Mouse (Mus musculus) stomach, adult 2 months (tissue): ENCODE measurements around the gene Tradd. TPM values are rescaled to one million over a fixed set of nuclear protein-coding genes. Genes with fewer than 3 reads are reported as not detected.

Source experiments
- polyA plus RNA-seq: library from polyadenylated mRNA; depleted of rRNA; stranded (reverse); fragments of >200 nt; gene quantifications from 2 replicates; pipeline ENCODE4 v1.2.3, GENCODE M21; 2012; rRNA removed

Gene Tradd
- 19.5 and 27.4 TPM in 2 replicates for polyA plus RNA-seq

GRCm38 (mm10) chr8:105264024-105264982 is at the start of gene Tradd, which contains the start of gene Fbxl8:
Gene Tradd, minus strand, starts transcription at chr8:105264609.
Gene Fbxl8, plus strand, starts transcription at chr8:105264648.

GRCm38 (mm10) chr8:105305211-105306145 is 41.1 kb upstream of the Tradd start, which contains the start of gene Elmo3:
Gene Elmo3, plus strand, starts transcription at chr8:105305601.

GRCm38 (mm10) chr8:105297511-105298192 is 33.2 kb upstream of the Tradd start, which contains the start of gene E2f4:
Gene E2f4, plus strand, starts transcription at chr8:105297663.

GRCm38 (mm10) chr8:105295895-105296573 is 31.6 kb upstream of the Tradd start, which contains the start of gene Exoc3l:
Gene Exoc3l, minus strand, starts transcription at chr8:105296101.

GRCm38 (mm10) chr8:105289805-105290460 is 25.5 kb upstream of the Tradd start, which contains the start of gene 4931428F04Rik:
Gene 4931428F04Rik, minus strand, starts transcription at chr8:105289864.

GRCm38 (mm10) chr8:105275840-105276239 is 11.4 kb upstream of the Tradd start, which contains the start of gene Nol3:
Gene Nol3, plus strand, starts transcription at chr8:105276140.

GRCm38 (mm10) chr8:105269461-105269947 is 5.1 kb upstream of the Tradd start, which contains the start of gene Hsf4:
Gene Hsf4, plus strand, starts transcription at chr8:105269801.

GRCm38 (mm10) chr8:105254966-105255350 is 9.5 kb downstream of the Tradd start, which contains the start of gene B3gnt9:
Gene B3gnt9, minus strand, starts transcription at chr8:105255153.

GRCm38 (mm10) chr8:105224413-105225271 is 39.8 kb downstream of the Tradd start, which contains the start of gene D230025D16Rik:
Gene D230025D16Rik, plus strand, starts transcription at chr8:105225145.

Other genes with a start within 250 kb of the Tradd start
- gene Ces3a, start 216.0 kb downstream of the Tradd start, polyA plus RNA-seq, result 0.31 and 0.63 TPM in 2 replicates
- not detected in 2 replicates for gene Ces3b, start 180.9 kb downstream of the Tradd start, polyA plus RNA-seq
- not detected in 2 replicates for gene Ces4a, start 132.8 kb downstream of the Tradd start, polyA plus RNA-seq
- gene Cbfb, start 93.9 kb downstream of the Tradd start, polyA plus RNA-seq, result 2.1 and 2.3 TPM in 2 replicates
- 13.5 and 13.8 TPM in 2 replicates for gene D230025D16Rik, start 39.5 kb downstream of the Tradd start, polyA plus RNA-seq
- gene B3gnt9, start 9.5 kb downstream of the Tradd start, polyA plus RNA-seq, result 6.5 and 27.1 TPM in 2 replicates
- 7.8 and 13.6 TPM in 2 replicates for gene Fbxl8, start within 50 bp of the Tradd start, polyA plus RNA-seq
- gene Hsf4, start 5.2 kb upstream of the Tradd start, polyA plus RNA-seq, result 2.3 and 3.6 TPM in 2 replicates
- gene Nol3, start 11.5 kb upstream of the Tradd start, polyA plus RNA-seq, result 2.9 and 4.1 TPM in 2 replicates
- gene 4931428F04Rik, start 25.3 kb upstream of the Tradd start, polyA plus RNA-seq, result 2.8 and 3.0 TPM in 2 replicates
- gene Exoc3l, start 31.5 kb upstream of the Tradd start, polyA plus RNA-seq, result 2.9 and 3.6 TPM in 2 replicates
- 75.3 and 82.4 TPM in 2 replicates for gene E2f4, start 33.1 kb upstream of the Tradd start, polyA plus RNA-seq
- 24.7 and 28.1 TPM in 2 replicates for gene Elmo3, start 41.0 kb upstream of the Tradd start, polyA plus RNA-seq
- gene Lrrc29, start 61.7 kb upstream of the Tradd start, polyA plus RNA-seq, result 3.6 and 4.0 TPM in 2 replicates
- gene Tmem208, start 61.7 kb upstream of the Tradd start, polyA plus RNA-seq, result 73.4 and 87.5 TPM in 2 replicates
- gene Fhod1, start 83.3 kb upstream of the Tradd start, polyA plus RNA-seq, result 8.3 and 11.0 TPM in 2 replicates
- 1.0 and 1.3 TPM in 2 replicates for gene Slc9a5, start 84.2 kb upstream of the Tradd start, polyA plus RNA-seq
- gene Plekhg4, start 108.7 kb upstream of the Tradd start, polyA plus RNA-seq, result 0.08 and 0.11 TPM in 2 replicates
- gene Kctd19, start 148.9 kb upstream of the Tradd start, polyA plus RNA-seq, result not detected in 2 replicates
- 0.18 and 0.28 TPM in 2 replicates for gene Lrrc36, start 149.0 kb upstream of the Tradd start, polyA plus RNA-seq
- 112 and 143 TPM in 2 replicates for gene Tppp3, start 206.9 kb upstream of the Tradd start, polyA plus RNA-seq
- 35.4 and 36.1 TPM in 2 replicates for gene Zdhhc1, start 232.3 kb upstream of the Tradd start, polyA plus RNA-seq